Mouse (Mus musculus): Measurements from ENCODE around the gene Helt.

GRCm38 (mm10) chr8:46339317-46339716, 44.8 kb upstream of the Helt start:
- no peak for TF ChIP-seq POLR2A (IDR thresholded peaks at IDR 0.05; ENCODE audit: low read depth, low read length)
- TF ChIP-seq CTCF (IDR thresholded peaks at IDR 0.05; ENCODE audit: extremely low read depth, insufficient read length, insufficient replicate concordance, low read depth, low read length) = no peak

Data from small intestine, adult 2 months (tissue).